Mouse (Mus musculus) Patski (cell line): ENCODE results near the gene Tox2. TPM values are rescaled to one million over a fixed set of nuclear protein-coding genes. Genes with fewer than 3 reads are reported as not detected.

Experiments
- ATAC-seq: fragments of 100-300 bp; one replicate; pipeline ENCODE4 v1.8.0; 2021
- CTCF ChIA-PET: fragments of 350-600 bp; sonication (Branson Sonifier 250); formaldehyde crosslinking; loops from one replicate; lab custom pipeline; 2022; ENCODE audit warnings: inconsistent platforms; lab: Charles Lee
- POLR2A ChIA-PET: fragments of 350-600 bp; sonication (Branson Sonifier 250); formaldehyde crosslinking; loops from one replicate; lab custom pipeline; 2022; ENCODE audit warnings: antibody characterized with exemption, inconsistent platforms; lab: Charles Lee
- DNase-seq: peaks from one replicate; pipeline ENCODE4 v3.0.0-alpha.2; 2011; ENCODE audit warnings: low read depth, low spot score
- H3K27me3 ChIP-seq: fragments of 371-371 bp; one replicate; pipeline ENCODE4 v1.5.1; 2021
- CTCF ChIP-seq: fragments of 100-300 bp; IDR thresholded peaks from one replicate; pipeline ENCODE4 v1.5.1; 2021
- in situ Hi-C: fragments of 300-500 bp; cut with MboI; formaldehyde crosslinking; loops from 3 replicates; pipeline ENCODE4 v1.11.1; 2018; ENCODE audit warnings: low pct_unique_long_range_greater_than_20kb, mixed read lengths
- polyA plus RNA-seq: library from polyadenylated mRNA; unstranded; gene quantifications from one replicate; pipeline ENCODE4 v1.2.3, GENCODE M21; 2021

Gene Tox2
- polyA plus RNA-seq, 1 experiment from 2014 or later, result not detected

GRCm38 (mm10) chr2:163358662-163359061, 155.7 kb downstream of the Tox2 start:
- ChIA-PET CTCF (interaction anchor here (1.1 to 1.2 kb wide), 2 partner anchors 42 to 436 kb away, joined by 3 to 4 read pairs; no protein-coding TSS in a partner anchor), POLR2A (interaction anchor here (1.1 kb wide), 2 partner anchors 8 to 11 kb away, joined by 3 to 4 read pairs; no protein-coding TSS in a partner anchor)
- DNase-seq, result peak; percentile 58
- ATAC-seq, result peak; percentile 80
- in situ Hi-C loops, result no loop called here
- TF ChIP-seq CTCF, result no peak
- H3K27me3 ChIP-seq, result no peaks in the 10 kb centered on the region

GRCm38 (mm10) chr2:163359253-163359652, 156.3 kb downstream of the Tox2 start:
- ATAC-seq (no peak), DNase-seq (no peak)
- in situ Hi-C loops, result no loop called here
- CTCF ChIA-PET, result interaction anchor here (1.1 to 1.2 kb wide), 2 partner anchors 41 to 437 kb away, joined by 3 to 4 read pairs; no protein-coding TSS in a partner anchor
- no peaks in the 10 kb centered on the region for H3K27me3 ChIP-seq
- no peak for TF ChIP-seq CTCF
- POLR2A ChIA-PET, result interaction anchor here (1.1 kb wide), 2 partner anchors 9 to 11 kb away, joined by 3 to 4 read pairs; no protein-coding TSS in a partner anchor

GRCm38 (mm10) chr2:163360858-163361623, 158.1 kb downstream of the Tox2 start:
- POLR2A ChIA-PET, result no interaction called here
- in situ Hi-C loops, result no loop called here
- no peak for TF ChIP-seq CTCF
- ATAC-seq (no peak), DNase-seq (no peak)
- H3K27me3 ChIP-seq, result no peaks in the 10 kb centered on the region
- CTCF ChIA-PET, result no interaction called here

- in situ Hi-C loops, result no loop called here
- no peak for DNase-seq
- no peaks in the 10 kb centered on the region for H3K27me3 ChIP-seq
- ChIA-PET CTCF (interaction anchor here (0.7 to 1.1 kb wide), 4 partner anchors 23 to 38 kb away, joined by 3 read pairs; no protein-coding TSS in a partner anchor), POLR2A (no interaction called here)
- ATAC-seq, result no peak
- TF ChIP-seq CTCF, result no peak
These were observed 160.3 kb downstream of the Tox2 start for GRCm38 (mm10) chr2:163362940-163363921.

- DNase-seq (no peak), ATAC-seq (peak; percentile 83)
- H3K27me3 ChIP-seq, result no peaks in the 10 kb centered on the region
- ChIA-PET CTCF (interaction anchor here (0.8 kb wide), 1 partner anchor 36 kb away, joined by 3 read pairs; no protein-coding TSS in a partner anchor), POLR2A (interaction anchor here (1.8 kb wide), 1 partner anchor 19 kb away, joined by 4 read pairs; no protein-coding TSS in a partner anchor)
- no peak for TF ChIP-seq CTCF
- in situ Hi-C loops, result no loop called here
These were observed 162.0 kb downstream of the Tox2 start for GRCm38 (mm10) chr2:163364785-163365541.

- ChIA-PET POLR2A (interaction anchor here (0.7 to 1.2 kb wide), 2 partner anchors 12 to 412 kb away, joined by 3 read pairs; no protein-coding TSS in a partner anchor), CTCF (interaction anchor here (0.8 to 3.1 kb wide), 4 partner anchors 12 to 31 kb away, joined by 3 to 16 read pairs (median 4); no protein-coding TSS in a partner anchor)
- H3K27me3 ChIP-seq, result no peaks in the 10 kb centered on the region
- ATAC-seq, result no peak
- DNase-seq, result no peak
- in situ Hi-C loops, result no loop called here
- TF ChIP-seq CTCF, result no peak
These were observed 167.2 kb downstream of the Tox2 start for GRCm38 (mm10) chr2:163370175-163370574.

- DNase-seq (no peak), ATAC-seq (no peak)
- no peak for TF ChIP-seq CTCF
- ChIA-PET CTCF (no interaction called here), POLR2A (interaction anchor here (1.0 kb wide), 1 partner anchor 21 kb away, joined by 3 read pairs; no protein-coding TSS in a partner anchor)
- H3K27me3 ChIP-seq, result no peaks in the 10 kb centered on the region
- in situ Hi-C loops, result no loop called here
These were observed 169.7 kb downstream of the Tox2 start for GRCm38 (mm10) chr2:163372627-163373026.

Other genes with a start within 250 kb of the Tox2 start
- gene Sgk2, start 215.8 kb upstream of the Tox2 start, polyA plus RNA-seq, result 4.9 TPM
- 62.9 TPM for gene Ift52, start 185.8 kb upstream of the Tox2 start, polyA plus RNA-seq
- gene Mybl2, start 148.4 kb upstream of the Tox2 start, polyA plus RNA-seq, result 11.1 TPM
- not detected for gene Gtsf1l, start 115.3 kb upstream of the Tox2 start, polyA plus RNA-seq
- 0.28 TPM for gene Jph2, start 194.9 kb downstream of the Tox2 start, polyA plus RNA-seq
- 39.0 TPM for gene Oser1, start 221.6 kb downstream of the Tox2 start, polyA plus RNA-seq
- 0.21 TPM for gene Gdap1l1, start 235.4 kb downstream of the Tox2 start, polyA plus RNA-seq